Mouse (Mus musculus): Measurements from ENCODE around the gene Kcnma1. TPM values are rescaled to one million over a fixed set of nuclear protein-coding genes. Genes with fewer than 3 reads are reported as not detected.

Gene Kcnma1
- polyA plus RNA-seq, 1 experiment from 2014 or later = 2.0 TPM

- no peaks in the 10 kb centered on the region for H3K36me3 ChIP-seq (ENCODE audit: insufficient read depth, low read length)
- no peak overlapping the region for H3K9ac ChIP-seq (replicated peaks; ENCODE audit: low read length)
- no peaks in the 10 kb centered on the region for H3K27me3 ChIP-seq (ENCODE audit: insufficient read depth, low read length)
- ATAC-seq (ENCODE audit: low FRiP score, low TSS enrichment) = no peak
- no peak overlapping the region for H3K4me2 ChIP-seq (replicated peaks; ENCODE audit: low read depth, low read length)
- no peak overlapping the region for H3K4me3 ChIP-seq (ENCODE audit: low read length)
- no peaks in the 10 kb centered on the region for H3K9me3 ChIP-seq (ENCODE audit: low read length)
- H3K4me1 ChIP-seq (ENCODE audit: insufficient read depth, low read length) = no peaks in the 10 kb centered on the region
- H3K27ac ChIP-seq (ENCODE audit: low read length) = no peak overlapping the region
Measured at GRCm38 (mm10) chr14:23704303-23704702, 310.0 kb downstream of the Kcnma1 start.

- H3K9ac ChIP-seq (replicated peaks; ENCODE audit: low read length) = no peak overlapping the region
- ATAC-seq (ENCODE audit: low FRiP score, low TSS enrichment) = no peak
- H3K36me3 ChIP-seq (ENCODE audit: insufficient read depth, low read length) = no peaks in the 10 kb centered on the region
- no peak overlapping the region for H3K27ac ChIP-seq (ENCODE audit: low read length)
- 76% methylated on average over 3 of the region's 3 CpGs for WGBS
- H3K9me3 ChIP-seq (ENCODE audit: low read length) = no peaks in the 10 kb centered on the region
- H3K27me3 ChIP-seq (ENCODE audit: insufficient read depth, low read length) = no peaks in the 10 kb centered on the region
- no peaks in the 10 kb centered on the region for H3K4me1 ChIP-seq (ENCODE audit: insufficient read depth, low read length)
- no peak overlapping the region for H3K4me2 ChIP-seq (replicated peaks; ENCODE audit: low read depth, low read length)
- no peak overlapping the region for H3K4me3 ChIP-seq (ENCODE audit: low read length)
Measured at GRCm38 (mm10) chr14:23696341-23696740, 317.9 kb downstream of the Kcnma1 start.

GRCm38 (mm10) chr14:23689681-23690080, 324.6 kb downstream of the Kcnma1 start:
- Histone ChIP-seq H3K4me3 (ENCODE audit: low read length) (no peak overlapping the region), H3K36me3 (ENCODE audit: insufficient read depth, low read length) (no peaks in the 10 kb centered on the region), H3K9ac (replicated peaks; ENCODE audit: low read length) (no peak overlapping the region), H3K4me1 (ENCODE audit: insufficient read depth, low read length) (no peaks in the 10 kb centered on the region), H3K27me3 (ENCODE audit: insufficient read depth, low read length) (no peaks in the 10 kb centered on the region), H3K4me2 (replicated peaks; ENCODE audit: low read depth, low read length) (no peak overlapping the region), H3K27ac (ENCODE audit: low read length) (no peak overlapping the region), H3K9me3 (ENCODE audit: low read length) (no peaks in the 10 kb centered on the region)
- WGBS = 48% methylated on average over 5 of the region's 5 CpGs
- no peak for ATAC-seq (ENCODE audit: low FRiP score, low TSS enrichment)

- no peaks in the 10 kb centered on the region for H3K4me1 ChIP-seq (ENCODE audit: insufficient read depth, low read length)
- H3K36me3 ChIP-seq (ENCODE audit: insufficient read depth, low read length) = no peaks in the 10 kb centered on the region
- H3K9me3 ChIP-seq (ENCODE audit: low read length) = no peaks in the 10 kb centered on the region
- H3K27me3 ChIP-seq (ENCODE audit: insufficient read depth, low read length) = no peaks in the 10 kb centered on the region
- no peak overlapping the region for H3K4me2 ChIP-seq (replicated peaks; ENCODE audit: low read depth, low read length)
- ATAC-seq (ENCODE audit: low FRiP score, low TSS enrichment) = no peak
- no peak overlapping the region for H3K4me3 ChIP-seq (ENCODE audit: low read length)
- WGBS = 43% methylated on average over 3 of the region's 3 CpGs
- H3K9ac ChIP-seq (replicated peaks; ENCODE audit: low read length) = no peak overlapping the region
- no peak overlapping the region for H3K27ac ChIP-seq (ENCODE audit: low read length)
Measured at GRCm38 (mm10) chr14:23688513-23688912, 325.8 kb downstream of the Kcnma1 start.

GRCm38 (mm10) chr14:23684463-23685066, 329.7 kb downstream of the Kcnma1 start:
- WGBS = 36% methylated on average over 3 of the region's 3 CpGs
- H3K9me3 ChIP-seq (ENCODE audit: low read length) = no peaks in the 10 kb centered on the region
- H3K9ac ChIP-seq (replicated peaks; ENCODE audit: low read length) = no peak overlapping the region
- no peak overlapping the region for H3K4me2 ChIP-seq (replicated peaks; ENCODE audit: low read depth, low read length)
- H3K36me3 ChIP-seq (ENCODE audit: insufficient read depth, low read length) = no peaks in the 10 kb centered on the region
- H3K27me3 ChIP-seq (ENCODE audit: insufficient read depth, low read length) = no peaks in the 10 kb centered on the region
- H3K27ac ChIP-seq (ENCODE audit: low read length) = no peak overlapping the region
- H3K4me1 ChIP-seq (ENCODE audit: insufficient read depth, low read length) = no peaks in the 10 kb centered on the region
- ATAC-seq (ENCODE audit: low FRiP score, low TSS enrichment) = no peak
- H3K4me3 ChIP-seq (ENCODE audit: low read length) = no peak overlapping the region

GRCm38 (mm10) chr14:23682758-23683157, 331.5 kb downstream of the Kcnma1 start:
- no peak overlapping the region for H3K9ac ChIP-seq (replicated peaks; ENCODE audit: low read length)
- H3K4me3 ChIP-seq (ENCODE audit: low read length) = no peak overlapping the region
- no peak overlapping the region for H3K4me2 ChIP-seq (replicated peaks; ENCODE audit: low read depth, low read length)
- 77% methylated on average over 4 of the region's 4 CpGs for WGBS
- no peaks in the 10 kb centered on the region for H3K36me3 ChIP-seq (ENCODE audit: insufficient read depth, low read length)
- no peaks in the 10 kb centered on the region for H3K9me3 ChIP-seq (ENCODE audit: low read length)
- no peak overlapping the region for H3K27ac ChIP-seq (ENCODE audit: low read length)
- ATAC-seq (ENCODE audit: low FRiP score, low TSS enrichment) = no peak
- no peaks in the 10 kb centered on the region for H3K4me1 ChIP-seq (ENCODE audit: insufficient read depth, low read length)
- H3K27me3 ChIP-seq (ENCODE audit: insufficient read depth, low read length) = no peaks in the 10 kb centered on the region

GRCm38 (mm10) chr14:23679378-23679777, 334.9 kb downstream of the Kcnma1 start:
- Histone ChIP-seq H3K4me2 (replicated peaks; ENCODE audit: low read depth, low read length) (no peak overlapping the region), H3K4me3 (ENCODE audit: low read length) (no peak overlapping the region), H3K27ac (ENCODE audit: low read length) (no peak overlapping the region), H3K36me3 (ENCODE audit: insufficient read depth, low read length) (no peaks in the 10 kb centered on the region), H3K4me1 (ENCODE audit: insufficient read depth, low read length) (no peaks in the 10 kb centered on the region), H3K9me3 (ENCODE audit: low read length) (no peaks in the 10 kb centered on the region), H3K9ac (replicated peaks; ENCODE audit: low read length) (no peak overlapping the region), H3K27me3 (ENCODE audit: insufficient read depth, low read length) (no peaks in the 10 kb centered on the region)
- ATAC-seq (ENCODE audit: low FRiP score, low TSS enrichment) = no peak
- WGBS = 71% methylated on average over 2 of the region's 2 CpGs

GRCm38 (mm10) chr14:23666420-23666819, 347.9 kb downstream of the Kcnma1 start:
- Histone ChIP-seq H3K27me3 (ENCODE audit: insufficient read depth, low read length) (no peaks in the 10 kb centered on the region), H3K36me3 (ENCODE audit: insufficient read depth, low read length) (no peaks in the 10 kb centered on the region), H3K27ac (ENCODE audit: low read length) (no peak overlapping the region), H3K4me3 (ENCODE audit: low read length) (no peak overlapping the region), H3K4me1 (ENCODE audit: insufficient read depth, low read length) (no peaks in the 10 kb centered on the region), H3K9me3 (ENCODE audit: low read length) (0 out of 2 replicates have a peak, but pooled peaks cover 5% of the 10 kb centered on the region), H3K4me2 (replicated peaks; ENCODE audit: low read depth, low read length) (no peak overlapping the region), H3K9ac (replicated peaks; ENCODE audit: low read length) (no peak overlapping the region)
- ATAC-seq (ENCODE audit: low FRiP score, low TSS enrichment) = no peak
- WGBS = 90% methylated on average over 3 of the region's 3 CpGs

- ATAC-seq (ENCODE audit: low FRiP score, low TSS enrichment) = no peak
- no peak overlapping the region for H3K4me3 ChIP-seq (ENCODE audit: low read length)
- 72% methylated on average over 4 of the region's 4 CpGs for WGBS
- H3K27ac ChIP-seq (ENCODE audit: low read length) = no peak overlapping the region
- no peak overlapping the region for H3K9ac ChIP-seq (replicated peaks; ENCODE audit: low read length)
- no peaks in the 10 kb centered on the region for H3K9me3 ChIP-seq (ENCODE audit: low read length)
- H3K4me1 ChIP-seq (ENCODE audit: insufficient read depth, low read length) = no peaks in the 10 kb centered on the region
- no peaks in the 10 kb centered on the region for H3K36me3 ChIP-seq (ENCODE audit: insufficient read depth, low read length)
- H3K27me3 ChIP-seq (ENCODE audit: insufficient read depth, low read length) = no peaks in the 10 kb centered on the region
- H3K4me2 ChIP-seq (replicated peaks; ENCODE audit: low read depth, low read length) = no peak overlapping the region
Measured at GRCm38 (mm10) chr14:23651682-23652081, 362.6 kb downstream of the Kcnma1 start.

GRCm38 (mm10) chr14:23650126-23650525, 364.2 kb downstream of the Kcnma1 start:
- no peak overlapping the region for H3K4me3 ChIP-seq (ENCODE audit: low read length)
- no peaks in the 10 kb centered on the region for H3K36me3 ChIP-seq (ENCODE audit: insufficient read depth, low read length)
- H3K4me1 ChIP-seq (ENCODE audit: insufficient read depth, low read length) = no peaks in the 10 kb centered on the region
- H3K9ac ChIP-seq (replicated peaks; ENCODE audit: low read length) = no peak overlapping the region
- 80% methylated on average over 3 of the region's 3 CpGs for WGBS
- H3K4me2 ChIP-seq (replicated peaks; ENCODE audit: low read depth, low read length) = no peak overlapping the region
- ATAC-seq (ENCODE audit: low FRiP score, low TSS enrichment) = no peak
- H3K27ac ChIP-seq (ENCODE audit: low read length) = no peak overlapping the region
- H3K9me3 ChIP-seq (ENCODE audit: low read length) = no peaks in the 10 kb centered on the region
- H3K27me3 ChIP-seq (ENCODE audit: insufficient read depth, low read length) = peaks cover 10% of the 10 kb centered on the region; the same call in 1 of the 2 replicates

Data from kidney, embryonic 16.5 days (tissue).